Mouse (Mus musculus): ENCODE measurements around the gene Tubb5. TPM values are rescaled to one million over a fixed set of nuclear protein-coding genes. Genes with fewer than 3 reads are reported as not detected.

Tubb5 gene
- polyA plus RNA-seq, 1 experiment from 2014 or later, result 649 TPM

- 46% methylated on average over 9 of the region's 9 CpGs for WGBS
- peak overlapping the region; percentile 90 for H3K4me2 ChIP-seq (ENCODE audit: low read depth, low read length)
- peaks cover 47% of the 10 kb centered on the region for H3K4me1 ChIP-seq (ENCODE audit: control insufficient read depth, insufficient read depth, low read length)
- no peaks in the 10 kb centered on the region for H3K27me3 ChIP-seq (ENCODE audit: control insufficient read depth, insufficient read depth, low read length)
- peaks cover 5% of the 10 kb centered on the region; the same call in 1 of the 2 replicates for H3K9me3 ChIP-seq (replicated peaks; ENCODE audit: control insufficient read depth, low read length)
- H3K36me3 ChIP-seq (ENCODE audit: control insufficient read depth, insufficient read depth, low read length), result peaks cover 6% of the 10 kb centered on the region; the same call in 1 of the 2 replicates
- ATAC-seq (ENCODE audit: insufficient read depth, low FRiP score), result peak; percentile 23; the same call in 1 of the 2 replicates
- H3K9ac ChIP-seq (ENCODE audit: low read length), result peak overlapping the region; percentile 85
- H3K4me3 ChIP-seq (replicated peaks; ENCODE audit: low read length), result peak overlapping the region; percentile 74
- H3K27ac ChIP-seq (ENCODE audit: low read length), result peak overlapping the region; percentile 99
These were observed 32.2 kb upstream of the Tubb5 start for GRCm38 (mm10) chr17:35870151-35870883.

- H3K27ac ChIP-seq (ENCODE audit: low read length), result peak overlapping the region; percentile 99
- 2% methylated on average over 7 of the region's 7 CpGs for WGBS
- peaks cover 54% of the 10 kb centered on the region for H3K4me1 ChIP-seq (ENCODE audit: control insufficient read depth, insufficient read depth, low read length)
- H3K36me3 ChIP-seq (ENCODE audit: control insufficient read depth, insufficient read depth, low read length), result peaks cover 6% of the 10 kb centered on the region; the same call in 1 of the 2 replicates
- peak overlapping the region; percentile 74 for H3K4me3 ChIP-seq (replicated peaks; ENCODE audit: low read length)
- H3K9me3 ChIP-seq (replicated peaks; ENCODE audit: control insufficient read depth, low read length), result peaks cover 5% of the 10 kb centered on the region; the same call in 1 of the 2 replicates
- peak overlapping the region; percentile 90 for H3K4me2 ChIP-seq (ENCODE audit: low read depth, low read length)
- ATAC-seq (ENCODE audit: insufficient read depth, low FRiP score), result no peak
- H3K27me3 ChIP-seq (ENCODE audit: control insufficient read depth, insufficient read depth, low read length), result no peaks in the 10 kb centered on the region
- H3K9ac ChIP-seq (ENCODE audit: low read length), result peak overlapping the region; percentile 85
These were observed 31.4 kb upstream of the Tubb5 start for GRCm38 (mm10) chr17:35869346-35870067.

- Histone ChIP-seq H3K27me3 (ENCODE audit: control insufficient read depth, insufficient read depth, low read length) (no peaks in the 10 kb centered on the region), H3K9me3 (replicated peaks; ENCODE audit: control insufficient read depth, low read length) (peaks cover 5% of the 10 kb centered on the region; the same call in 1 of the 2 replicates), H3K9ac (ENCODE audit: low read length) (peak overlapping the region; percentile 85), H3K36me3 (ENCODE audit: control insufficient read depth, insufficient read depth, low read length) (peaks cover 6% of the 10 kb centered on the region; the same call in 1 of the 2 replicates), H3K4me3 (replicated peaks; ENCODE audit: low read length) (peak overlapping the region; percentile 74), H3K4me1 (ENCODE audit: control insufficient read depth, insufficient read depth, low read length) (peaks cover 54% of the 10 kb centered on the region), H3K4me2 (ENCODE audit: low read depth, low read length) (peak overlapping the region; percentile 90), H3K27ac (ENCODE audit: low read length) (peak overlapping the region; percentile 99)
- no peak for ATAC-seq (ENCODE audit: insufficient read depth, low FRiP score)
- 4% methylated on average over 7 of the region's 7 CpGs for WGBS
These were observed 30.8 kb upstream of the Tubb5 start for GRCm38 (mm10) chr17:35868961-35869345.

GRCm38 (mm10) chr17:35868165-35868820 lies 30.2 kb upstream of the Tubb5 start:
- peaks cover 6% of the 10 kb centered on the region; the same call in 1 of the 2 replicates for H3K36me3 ChIP-seq (ENCODE audit: control insufficient read depth, insufficient read depth, low read length)
- H3K4me2 ChIP-seq (ENCODE audit: low read depth, low read length), result peak overlapping the region; percentile 90
- 24% methylated on average over 14 of the region's 17 CpGs for WGBS
- H3K27ac ChIP-seq (ENCODE audit: low read length), result peak overlapping the region; percentile 99
- H3K4me1 ChIP-seq (ENCODE audit: control insufficient read depth, insufficient read depth, low read length), result peaks cover 54% of the 10 kb centered on the region
- peak overlapping the region; percentile 85 for H3K9ac ChIP-seq (ENCODE audit: low read length)
- peaks cover 5% of the 10 kb centered on the region; the same call in 1 of the 2 replicates for H3K9me3 ChIP-seq (replicated peaks; ENCODE audit: control insufficient read depth, low read length)
- peak overlapping the region; percentile 74 for H3K4me3 ChIP-seq (replicated peaks; ENCODE audit: low read length)
- H3K27me3 ChIP-seq (ENCODE audit: control insufficient read depth, insufficient read depth, low read length), result no peaks in the 10 kb centered on the region
- no peak for ATAC-seq (ENCODE audit: insufficient read depth, low FRiP score)

GRCm38 (mm10) chr17:35866911-35867890 lies 29.1 kb upstream of the Tubb5 start:
- Histone ChIP-seq H3K36me3 (ENCODE audit: control insufficient read depth, insufficient read depth, low read length) (peaks cover 6% of the 10 kb centered on the region; the same call in 1 of the 2 replicates), H3K9me3 (replicated peaks; ENCODE audit: control insufficient read depth, low read length) (peaks cover 5% of the 10 kb centered on the region; the same call in 1 of the 2 replicates), H3K9ac (ENCODE audit: low read length) (peak overlapping the region; percentile 85), H3K27ac (ENCODE audit: low read length) (peak overlapping the region; percentile 99), H3K4me3 (replicated peaks; ENCODE audit: low read length) (peak overlapping the region; percentile 74), H3K4me2 (ENCODE audit: low read depth, low read length) (peak overlapping the region; percentile 90), H3K4me1 (ENCODE audit: control insufficient read depth, insufficient read depth, low read length) (peaks cover 49% of the 10 kb centered on the region), H3K27me3 (ENCODE audit: control insufficient read depth, insufficient read depth, low read length) (no peaks in the 10 kb centered on the region)
- no peak for ATAC-seq (ENCODE audit: insufficient read depth, low FRiP score)
- 14% methylated on average over 26 of the region's 26 CpGs for WGBS

- Histone ChIP-seq H3K4me3 (replicated peaks; ENCODE audit: low read length) (peak overlapping the region; percentile 74), H3K9me3 (replicated peaks; ENCODE audit: control insufficient read depth, low read length) (peaks cover 3% of the 10 kb centered on the region; the same call in 1 of the 2 replicates), H3K9ac (ENCODE audit: low read length) (peak overlapping the region; percentile 85), H3K4me2 (ENCODE audit: low read depth, low read length) (peak overlapping the region; percentile 90), H3K27me3 (ENCODE audit: control insufficient read depth, insufficient read depth, low read length) (no peaks in the 10 kb centered on the region), H3K27ac (ENCODE audit: low read length) (peak overlapping the region; percentile 99), H3K4me1 (ENCODE audit: control insufficient read depth, insufficient read depth, low read length) (peaks cover 49% of the 10 kb centered on the region), H3K36me3 (ENCODE audit: control insufficient read depth, insufficient read depth, low read length) (peaks cover 4% of the 10 kb centered on the region; the same call in 1 of the 2 replicates)
- ATAC-seq (ENCODE audit: insufficient read depth, low FRiP score), result peak; percentile 56
- under 1% methylated on average over 38 of the region's 38 CpGs for WGBS
These were observed 28.2 kb upstream of the Tubb5 start for GRCm38 (mm10) chr17:35866281-35866831.

GRCm38 (mm10) chr17:35865481-35866280 lies 27.6 kb upstream of the Tubb5 start, which contains the start of gene Ppp1r18:
Gene Ppp1r18 (plus strand): TSS chr17:35865593.
- H3K36me3 ChIP-seq (ENCODE audit: control insufficient read depth, insufficient read depth, low read length), result no peaks in the 10 kb centered on the region
- H3K4me1 ChIP-seq (ENCODE audit: control insufficient read depth, insufficient read depth, low read length), result peaks cover 46% of the 10 kb centered on the region
- no peaks in the 10 kb centered on the region for H3K9me3 ChIP-seq (replicated peaks; ENCODE audit: control insufficient read depth, low read length)
- H3K4me2 ChIP-seq (ENCODE audit: low read depth, low read length), result peak within 1 kb of the TSS; percentile 90
- peak within 1 kb of the TSS; percentile 85 for H3K9ac ChIP-seq (ENCODE audit: low read length)
- H3K4me3 ChIP-seq (replicated peaks; ENCODE audit: low read length), result peak within 1 kb of the TSS; percentile 74
- ATAC-seq (ENCODE audit: insufficient read depth, low FRiP score), result peak; percentile 67
- H3K27ac ChIP-seq (ENCODE audit: low read length), result peak within 1 kb of the TSS; percentile 99
- H3K27me3 ChIP-seq (ENCODE audit: control insufficient read depth, insufficient read depth, low read length), result no peaks in the 10 kb centered on the region
- under 1% methylated on average over 46 of the region's 48 CpGs for WGBS
